Mouse (Mus musculus) liver, embryonic 16.5 days (tissue): ENCODE measurements around the gene CT030661.1. TPM values are rescaled to one million over a fixed set of nuclear protein-coding genes. Genes with fewer than 3 reads are reported as not detected.
A peak's percentile ranks its signal among the peaks of the same experiment; 100 is the strongest.
"Not testable (repeated sequence)": the region's sequence is repeated elsewhere in the genome, so short reads cannot be mapped to it uniquely, and the experiment has no call there.

Experiments used
- ATAC-seq: fragments of 200-750 bp; cut with Nextera tagmentation; 2 replicates; pipeline ENCODE4 v1.8.0; 2017; ENCODE audit warnings: low read depth, mild to moderate bottlenecking, moderate number of reproducible peaks, moderate library complexity
- H3K27ac ChIP-seq: fragments of 300-500 bp; sonication (generic); 2 replicates; pipeline ENCODE4 v1.5.1; 2014; ENCODE audit warnings: mild to moderate bottlenecking, low read length
- H3K27me3 ChIP-seq: fragments of 300-500 bp; sonication (generic); 2 replicates; pipeline ENCODE4 v1.6.1; 2014; ENCODE audit warnings: low read depth, low read length, mixed read lengths; ENCODE audit not compliant: control insufficient read depth, insufficient read depth
- H3K36me3 ChIP-seq: fragments of 300-500 bp; sonication (generic); 2 replicates; pipeline ENCODE4 v1.6.1; 2014; ENCODE audit warnings: mild to moderate bottlenecking; ENCODE audit not compliant: control insufficient read depth, insufficient read depth
- H3K4me1 ChIP-seq: fragments of 300-500 bp; sonication (generic); 2 replicates; pipeline ENCODE4 v1.6.1; 2014; ENCODE audit warnings: low read depth, low read length, mixed read lengths; ENCODE audit not compliant: control insufficient read depth
- H3K4me2 ChIP-seq: fragments of 300-500 bp; sonication (generic); 2 replicates; pipeline ENCODE4 v1.6.1; 2014; ENCODE audit warnings: low read depth, low read length, mixed read lengths
- H3K4me3 ChIP-seq: fragments of 300-500 bp; sonication (generic); 2 replicates; pipeline ENCODE4 v1.5.1; 2014; ENCODE audit warnings: low read depth, mild to moderate bottlenecking, low read length
- H3K9ac ChIP-seq: fragments of 300-500 bp; sonication (generic); 2 replicates; pipeline ENCODE4 v1.6.1; 2014; ENCODE audit warnings: low read depth, low read length
- H3K9me3 ChIP-seq: fragments of 300-500 bp; sonication (generic); replicated peaks from 2 replicates; pipeline ENCODE4 v1.6.1; 2016; ENCODE audit warnings: low read length; ENCODE audit not compliant: control insufficient read depth
- WGBS: fragments of 180-500 bp; shearing (Covaris S2); extraction: QIAGEN DNeasy Blood & Tissue Kit; methylation state at CpG from one replicate; pipeline ENCODE4 v1.1.7; 2014; ENCODE audit not compliant: insufficient replicate concordance; 5-methylcytosine and 5-hydroxymethylcytosine counted together
- polyA plus RNA-seq: library from polyadenylated mRNA; unstranded; fragments of >200 nt; fragmentation: Nextera tagmentation; extraction: Ambion mirVana; gene quantifications from 2 replicates; pipeline ENCODE4 v1.2.1, GENCODE M21; 2015

CT030661.1 gene
- 3.6 and 3.7 TPM in 2 replicates for polyA plus RNA-seq

GRCm38 (mm10) chr17:22314730-22315226 is at the start of gene CT030661.1:
Gene CT030661.1 (minus strand): TSS chr17:22314837.
- Histone ChIP-seq H3K4me2 (peak within 1 kb of the TSS; percentile 59), H3K9ac (peak within 1 kb of the TSS; percentile 76), H3K4me3 (peak within 1 kb of the TSS; percentile 72), H3K27ac (peak within 1 kb of the TSS; percentile 72)
- not testable (repeated sequence) for H3K27me3 ChIP-seq, H3K9me3 ChIP-seq, H3K36me3 ChIP-seq, H3K4me1 ChIP-seq
- peak; percentile 98 for ATAC-seq
- WGBS: under 1% methylated on average over 20 of the region's 20 CpGs

DNA sequence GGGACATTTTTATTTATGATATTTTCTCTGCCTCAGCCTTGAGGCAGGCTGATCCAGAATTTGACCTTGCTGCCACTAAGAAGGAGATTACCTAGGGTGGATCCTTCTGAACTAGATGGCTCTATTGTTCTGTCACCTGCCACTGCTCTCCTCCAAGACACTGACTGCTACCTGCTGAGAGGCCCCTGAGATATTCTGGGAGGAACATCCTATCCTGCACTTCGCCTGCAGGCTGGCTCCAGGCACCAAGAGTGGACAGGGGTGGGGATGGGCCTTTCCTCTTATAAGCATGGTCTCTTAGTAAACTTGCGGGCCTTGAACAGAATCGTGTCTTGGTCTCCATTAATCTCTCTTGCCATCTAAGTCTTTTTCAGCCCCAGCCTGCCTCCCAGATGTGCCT is 49.3 kb upstream of the CT030661.1 start:
- H3K4me3 ChIP-seq: no peak overlapping the region
- no peak overlapping the region for H3K27ac ChIP-seq
- peaks cover 14% of the 10 kb centered on the region for H3K4me1 ChIP-seq
- 0 out of 2 replicates have a peak, but pooled peaks cover 2% of the 10 kb centered on the region for H3K36me3 ChIP-seq
- no peak overlapping the region for H3K9ac ChIP-seq
- H3K4me2 ChIP-seq: no peak overlapping the region
- 79% methylated on average over 3 of the region's 3 CpGs for WGBS
- peaks cover 2% of the 10 kb centered on the region; the same call in 1 of the 2 replicates for H3K9me3 ChIP-seq
- no peaks in the 10 kb centered on the region for H3K27me3 ChIP-seq
- ATAC-seq: no peak

DNA sequence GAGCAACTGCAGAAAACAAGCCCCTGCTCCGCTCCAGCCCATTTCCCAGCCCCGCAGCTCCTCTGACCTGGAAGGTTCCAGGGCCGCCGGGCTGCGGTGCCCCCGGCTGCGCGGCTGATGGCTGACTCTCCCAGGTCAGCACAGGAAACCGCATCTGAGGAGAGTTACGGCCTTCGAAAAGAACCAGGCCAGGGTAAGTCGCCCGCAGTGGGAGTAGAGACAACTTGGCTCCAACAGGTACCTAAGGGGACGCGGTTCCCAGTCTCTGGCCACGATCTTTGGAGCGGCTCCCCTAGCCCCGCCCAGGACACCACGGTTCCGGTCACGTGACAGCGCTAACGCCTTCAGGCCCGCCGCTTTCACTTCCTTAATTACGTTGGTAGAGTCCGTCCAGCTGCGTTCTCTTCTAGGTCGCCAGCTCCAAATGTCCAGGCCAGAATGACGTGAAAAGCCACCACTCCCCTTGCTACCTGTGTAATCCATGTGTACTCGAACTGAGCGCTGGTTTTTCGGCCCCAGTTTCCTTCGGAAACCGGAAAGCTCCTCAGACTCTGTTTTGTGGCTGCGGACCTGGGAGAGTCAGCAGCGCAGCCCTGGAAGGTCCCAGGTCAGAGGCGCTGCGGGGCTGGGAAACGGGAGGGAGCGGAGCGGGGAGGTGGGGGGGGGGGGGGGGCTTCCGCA is 46.6 kb upstream of the CT030661.1 start, which contains the start of the genes Zfp944 and Zfp758:
Gene Zfp944 (minus strand): TSS at position 300 of the 681 bp plus-strand sequence.
Gene Zfp758 (plus strand): TSS at position 353 of the 681 bp plus-strand sequence.
- Histone ChIP-seq H3K4me1 (peaks cover 14% of the 10 kb centered on the region), H3K27ac (peak within 1 kb of the TSS; percentile 84), H3K4me2 (peak within 1 kb of the TSS; percentile 71), H3K9ac (peak within 1 kb of the TSS; percentile 77), H3K4me3 (peak within 1 kb of the TSS; percentile 69)
- peak; percentile 99 for ATAC-seq
- WGBS: 0% methylated on average over 28 of the region's 43 CpGs
- H3K9me3 ChIP-seq, H3K36me3 ChIP-seq, H3K27me3 ChIP-seq: not testable (repeated sequence)

DNA sequence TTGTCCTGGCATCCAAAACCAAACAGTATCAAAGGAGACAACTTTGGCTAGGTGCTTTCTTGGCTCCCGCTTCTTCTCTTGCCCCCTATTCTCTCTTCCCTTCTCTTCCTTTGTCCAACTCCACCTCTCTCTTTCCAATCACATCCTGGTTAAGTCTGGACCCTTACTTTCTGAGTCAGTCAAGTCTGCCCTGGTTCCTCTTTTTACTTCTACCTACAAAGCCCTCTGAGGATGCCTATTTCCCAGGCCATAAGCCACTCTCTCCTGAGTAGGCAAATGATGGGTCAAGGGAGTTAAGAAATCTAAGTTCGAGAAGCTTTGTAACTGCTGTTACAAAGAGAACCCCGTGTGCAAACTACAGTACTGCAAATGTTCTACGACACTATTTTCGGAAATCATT is 45.9 kb upstream of the CT030661.1 start:
- Histone ChIP-seq H3K9ac (peak overlapping the region; percentile 72), H3K27me3 (no peaks in the 10 kb centered on the region), H3K36me3 (0 out of 2 replicates have a peak, but pooled peaks cover 2% of the 10 kb centered on the region), H3K4me1 (peaks cover 14% of the 10 kb centered on the region), H3K4me3 (peak overlapping the region; percentile 69), H3K4me2 (peak overlapping the region; percentile 71), H3K27ac (no peak overlapping the region), H3K9me3 (peaks cover 2% of the 10 kb centered on the region; the same call in 1 of the 2 replicates)
- no peak for ATAC-seq
- 18% methylated on average over 5 of the region's 5 CpGs for WGBS

DNA sequence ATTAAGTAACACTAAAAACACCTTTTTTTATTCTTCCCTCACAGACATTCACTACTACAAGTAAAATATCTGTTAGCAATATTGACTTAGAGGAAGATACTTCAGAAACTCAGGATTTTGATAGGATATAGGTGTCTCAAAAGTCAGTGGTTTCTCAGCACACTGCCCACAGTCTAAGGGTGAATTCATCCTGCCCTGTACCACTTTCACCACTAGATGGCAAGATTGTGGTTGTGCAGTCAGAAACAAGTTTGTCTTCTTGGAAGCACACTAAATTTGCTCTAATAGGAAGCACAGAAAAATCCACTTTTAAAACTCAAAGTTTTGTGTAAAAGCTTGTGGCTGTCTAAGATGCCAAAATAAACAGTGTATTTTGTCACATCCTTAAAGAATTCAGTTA is 38.2 kb upstream of the CT030661.1 start:
- no peaks in the 10 kb centered on the region for H3K27me3 ChIP-seq
- ATAC-seq: no peak
- H3K4me1 ChIP-seq: no peaks in the 10 kb centered on the region
- H3K27ac ChIP-seq: no peak overlapping the region
- H3K36me3 ChIP-seq: no peaks in the 10 kb centered on the region
- no peak overlapping the region for H3K4me3 ChIP-seq
- no peak overlapping the region for H3K4me2 ChIP-seq
- no peak overlapping the region for H3K9ac ChIP-seq
- no peaks in the 10 kb centered on the region for H3K9me3 ChIP-seq

DNA sequence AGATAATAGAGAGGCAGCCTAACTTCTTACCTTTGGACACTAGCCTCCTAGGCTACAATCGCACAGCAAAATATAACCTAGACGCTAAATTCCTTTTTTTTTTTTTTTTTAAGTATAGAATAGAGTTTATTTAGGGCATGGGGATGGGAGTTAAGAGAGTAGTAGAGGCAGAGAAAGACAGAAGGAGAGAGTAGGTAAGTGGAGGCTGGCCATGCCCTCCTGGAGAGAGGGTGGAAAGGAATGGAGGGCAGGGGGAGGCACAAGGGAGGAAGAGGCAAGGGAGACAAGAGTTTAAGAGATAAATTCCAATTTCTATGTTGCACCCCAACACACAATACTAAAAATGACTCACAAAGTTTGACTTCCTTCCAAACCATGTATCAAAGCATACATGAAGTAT is 610 bp upstream of the CT030661.1 start:
- H3K9ac ChIP-seq, ATAC-seq, H3K27ac ChIP-seq, H3K36me3 ChIP-seq, H3K9me3 ChIP-seq, H3K27me3 ChIP-seq, H3K4me1 ChIP-seq: not testable (repeated sequence)
- peak overlapping the region; percentile 59 for H3K4me2 ChIP-seq
- H3K4me3 ChIP-seq: peak overlapping the region; percentile 72
- 11% methylated on average over 2 of the region's 2 CpGs for WGBS

DNA sequence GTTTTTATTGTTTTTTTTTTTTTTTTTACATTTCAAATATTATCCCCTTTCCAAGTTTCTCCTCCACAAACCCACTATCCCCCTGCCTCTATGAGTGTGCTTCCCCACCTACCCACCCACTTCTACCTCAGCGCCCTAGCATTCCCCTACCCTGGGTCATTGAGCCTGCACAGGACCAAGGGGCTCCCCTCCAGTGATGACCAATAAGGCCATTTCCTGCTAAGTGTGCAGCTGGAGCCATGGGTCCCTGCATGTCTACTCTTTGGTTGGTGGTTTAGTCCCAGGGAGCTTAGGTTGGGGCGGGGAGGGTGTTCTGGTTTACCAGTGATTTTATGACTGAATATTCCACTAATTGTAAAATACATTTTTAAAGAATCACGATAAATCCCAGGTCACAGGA is 418 bp downstream of the CT030661.1 start:
- H3K36me3 ChIP-seq, H3K4me1 ChIP-seq, H3K27ac ChIP-seq, H3K27me3 ChIP-seq, H3K9me3 ChIP-seq: not testable (repeated sequence)
- H3K4me2 ChIP-seq: peak overlapping the region; percentile 59
- H3K9ac ChIP-seq: peak overlapping the region; percentile 76
- peak overlapping the region; percentile 72 for H3K4me3 ChIP-seq
- peak; percentile 50 for ATAC-seq
- 4% methylated on average over 3 of the region's 3 CpGs for WGBS

Other genes starting within 250 kb of the CT030661.1 start
- 0.35 and 0.42 TPM in 2 replicates for gene Zfp947, start 148.6 kb downstream of the CT030661.1 start, polyA plus RNA-seq
- gene Zfp994, start 89.2 kb downstream of the CT030661.1 start, polyA plus RNA-seq: 0.71 and 0.82 TPM in 2 replicates
- 5.1 and 5.5 TPM in 2 replicates for gene Zfp944, start 46.6 kb upstream of the CT030661.1 start, polyA plus RNA-seq
- 4.4 and 4.6 TPM in 2 replicates for gene Zfp758, start 46.6 kb upstream of the CT030661.1 start, polyA plus RNA-seq
- 2.5 TPM in 2 replicates for gene Zfp946, start 109.4 kb upstream of the CT030661.1 start, polyA plus RNA-seq